Mouse (Mus musculus): Measurements from ENCODE around the gene Gzf1.

GRCm38 (mm10) chr2:148698571-148698970 is 17.7 kb downstream of the Gzf1 start:
- TF ChIP-seq CTCF (IDR thresholded peaks at IDR 0.05; ENCODE audit: low read depth) (no peak), EP300 (IDR thresholded peaks at IDR 0.05; ENCODE audit: low read depth) (no peak)
